Mouse (Mus musculus) forebrain, embryonic 10.5 days (tissue): Measurements from ENCODE around the gene Ifrd2. TPM values are rescaled to one million over a fixed set of nuclear protein-coding genes. Genes with fewer than 3 reads are reported as not detected.
A peak's percentile ranks its signal among the peaks of the same experiment; 100 is the strongest.
"Not testable (repeated sequence)": the region's sequence is repeated elsewhere in the genome, so short reads cannot be mapped to it uniquely, and the experiment has no call there.

ENCODE experiments used
- DNase-seq: peaks from one replicate; pipeline ENCODE4 v3.0.0-alpha.2; 2017; ENCODE audit warnings: low spot score; ENCODE audit errors: extremely low spot score
- H3K27ac ChIP-seq: fragments of 300-500 bp; sonication (generic); 2 replicates; pipeline ENCODE4 v1.5.1; 2016; ENCODE audit warnings: mild to moderate bottlenecking
- H3K27me3 ChIP-seq: fragments of 300-500 bp; sonication (generic); 2 replicates; pipeline ENCODE4 v1.6.1; 2016; ENCODE audit warnings: mild to moderate bottlenecking; ENCODE audit not compliant: poor library complexity, severe bottlenecking
- H3K36me3 ChIP-seq: fragments of 300-500 bp; sonication (generic); replicated peaks from 2 replicates; pipeline ENCODE4 v1.6.1; 2016; ENCODE audit warnings: mild to moderate bottlenecking, moderate library complexity
- H3K4me1 ChIP-seq: fragments of 300-500 bp; sonication (generic); 2 replicates; pipeline ENCODE4 v1.6.1; 2016
- H3K4me3 ChIP-seq: fragments of 300-500 bp; sonication (generic); 2 replicates; pipeline ENCODE4 v1.5.1; 2016; ENCODE audit warnings: mild to moderate bottlenecking, moderate library complexity
- H3K9me3 ChIP-seq: fragments of 300-500 bp; sonication (generic); 2 replicates; pipeline ENCODE4 v1.6.1; 2016; ENCODE audit warnings: mild to moderate bottlenecking, moderate library complexity
- WGBS: fragments of 180-500 bp; shearing (Covaris S2); methylation state at CpG from one replicate; pipeline ENCODE4 v1.1.7; 2016; 5-methylcytosine and 5-hydroxymethylcytosine counted together
- polyA plus RNA-seq: library from polyadenylated mRNA; unstranded; fragments of >200 nt; fragmentation: Nextera tagmentation; extraction: Ambion mirVana; gene quantifications from 2 replicates; pipeline ENCODE4 v1.2.1, GENCODE M21; 2016

The Ifrd2 gene
- polyA plus RNA-seq, 1 experiment from 2014 or later: 58.6 TPM

DNA sequence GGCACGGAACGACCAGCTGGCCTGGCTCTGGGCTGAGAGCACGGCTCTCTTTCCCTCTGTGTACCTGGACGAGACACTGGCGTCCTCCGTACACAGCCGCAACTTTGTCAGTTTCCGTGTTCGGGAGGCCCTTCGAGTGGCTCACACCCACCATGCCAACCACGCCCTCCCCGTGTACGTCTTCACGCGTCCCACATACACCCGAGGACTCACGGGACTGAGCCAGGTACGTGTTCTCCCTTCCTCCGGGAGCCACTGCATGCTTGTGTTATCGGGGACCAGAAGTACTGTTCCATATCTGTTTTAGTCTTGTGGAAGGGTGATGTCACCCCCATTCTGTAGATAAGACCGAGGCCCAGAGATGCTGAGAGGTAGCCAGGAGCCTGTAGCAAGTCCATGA lies 16.6 kb upstream of the Ifrd2 start:
- Histone ChIP-seq H3K4me3 (peak overlapping the region; percentile 93), H3K9me3 (peaks cover 3% of the 10 kb centered on the region; the same call in 1 of the 2 replicates), H3K4me1 (peaks cover 61% of the 10 kb centered on the region), H3K36me3 (peaks cover 64% of the 10 kb centered on the region), H3K27me3 (no peaks in the 10 kb centered on the region), H3K27ac (peak overlapping the region; percentile 94)
- no peak for DNase-seq
- 94% methylated on average over 21 of the region's 21 CpGs for WGBS

DNA sequence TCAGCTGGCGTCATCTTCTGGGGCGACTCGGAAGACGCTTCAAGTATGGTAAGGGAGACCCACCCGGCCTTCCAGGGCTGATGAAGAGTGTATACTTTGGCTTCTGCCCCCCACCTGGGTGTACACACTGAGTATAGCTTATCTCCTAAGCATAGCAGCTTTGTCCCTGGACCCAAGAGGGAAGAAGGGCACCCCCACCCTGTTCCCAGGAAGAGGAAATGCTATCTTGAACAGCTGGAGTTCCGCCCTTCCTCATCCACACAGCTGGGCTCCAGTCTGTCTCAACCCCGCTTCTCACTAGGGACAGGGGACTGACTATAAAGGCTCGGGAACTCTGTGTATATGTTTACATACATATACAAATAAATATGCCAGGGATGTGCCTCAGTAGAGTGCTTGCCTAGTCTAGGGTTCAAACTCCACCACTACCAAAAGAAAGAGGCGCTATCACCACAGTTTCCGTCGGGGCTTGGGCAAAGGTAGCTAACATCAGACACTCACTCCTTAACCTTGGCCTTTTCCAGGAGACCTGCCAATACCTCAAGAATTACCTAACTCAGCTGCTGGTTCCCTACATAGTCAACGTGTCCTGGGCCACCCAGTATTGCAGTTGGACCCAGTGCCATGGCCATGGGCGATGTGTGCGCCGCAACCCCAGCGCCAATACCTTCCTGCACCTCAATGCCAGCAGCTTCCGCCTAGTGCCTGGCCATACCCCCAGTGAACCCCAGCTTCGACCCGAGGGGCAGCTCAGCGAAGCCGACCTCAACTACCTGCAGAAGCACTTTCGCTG lies 15.7 kb upstream of the Ifrd2 start:
- Histone ChIP-seq H3K27ac (no peak overlapping the region), H3K36me3 (peaks cover 57% of the 10 kb centered on the region), H3K4me3 (peak overlapping the region; percentile 93), H3K9me3 (peaks cover 3% of the 10 kb centered on the region; the same call in 1 of the 2 replicates), H3K4me1 (peaks cover 61% of the 10 kb centered on the region), H3K27me3 (no peaks in the 10 kb centered on the region)
- 93% methylated on average over 22 of the region's 22 CpGs for WGBS
- no peak for DNase-seq

DNA sequence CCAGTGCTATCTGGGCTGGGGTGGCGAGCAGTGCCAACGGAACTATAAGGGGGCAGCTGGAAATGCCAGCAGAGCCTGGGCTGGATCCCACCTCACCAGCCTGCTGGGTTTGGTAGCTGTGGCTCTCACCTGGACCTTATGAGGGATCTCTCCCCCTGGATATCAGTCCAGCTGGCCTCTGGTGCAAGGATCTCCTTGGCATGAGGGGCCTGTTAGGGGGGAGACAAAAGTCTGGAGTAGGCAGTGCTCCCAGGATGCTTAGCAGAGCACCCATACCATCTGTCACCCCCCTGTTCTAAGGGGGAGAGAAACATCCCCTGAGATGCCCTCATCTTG lies 15.1 kb upstream of the Ifrd2 start:
- Histone ChIP-seq H3K27ac (no peak overlapping the region), H3K4me1 (peaks cover 61% of the 10 kb centered on the region), H3K4me3 (no peak overlapping the region)

DNA sequence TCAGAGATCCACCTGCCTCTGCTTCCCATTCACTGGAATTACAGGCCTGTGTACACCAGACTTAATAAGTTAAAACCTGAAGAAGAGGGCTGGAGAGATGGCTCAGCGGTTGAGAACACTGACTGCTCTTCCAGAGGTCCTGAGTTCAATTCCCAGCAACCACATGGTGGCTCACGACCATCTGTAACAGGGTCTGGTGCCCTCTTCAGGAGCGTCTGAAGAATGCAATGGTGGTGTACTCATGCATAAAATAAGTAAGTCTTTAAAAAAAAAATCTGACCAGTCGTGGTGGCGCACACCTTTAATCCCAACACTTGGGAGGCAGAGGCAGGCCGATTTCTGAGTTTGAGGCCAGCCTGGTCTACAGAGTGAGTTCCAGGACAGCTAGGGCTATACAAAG lies 13.7 kb upstream of the Ifrd2 start:
- Histone ChIP-seq H3K36me3 (peaks cover 56% of the 10 kb centered on the region), H3K4me1 (peaks cover 62% of the 10 kb centered on the region)
- not testable (repeated sequence) for H3K9me3 ChIP-seq, H3K4me3 ChIP-seq, DNase-seq, H3K27ac ChIP-seq, H3K27me3 ChIP-seq
- 80% methylated on average over 6 of the region's 6 CpGs for WGBS

More for the DNA sequence above, 15.1 kb upstream of the Ifrd2 start:
- WGBS: 97% methylated on average over 2 of the region's 2 CpGs
- Histone ChIP-seq H3K9me3 (peaks cover 3% of the 10 kb centered on the region; the same call in 1 of the 2 replicates), H3K36me3 (peaks cover 56% of the 10 kb centered on the region), H3K27me3 (no peaks in the 10 kb centered on the region)
- no peak for DNase-seq

DNA sequence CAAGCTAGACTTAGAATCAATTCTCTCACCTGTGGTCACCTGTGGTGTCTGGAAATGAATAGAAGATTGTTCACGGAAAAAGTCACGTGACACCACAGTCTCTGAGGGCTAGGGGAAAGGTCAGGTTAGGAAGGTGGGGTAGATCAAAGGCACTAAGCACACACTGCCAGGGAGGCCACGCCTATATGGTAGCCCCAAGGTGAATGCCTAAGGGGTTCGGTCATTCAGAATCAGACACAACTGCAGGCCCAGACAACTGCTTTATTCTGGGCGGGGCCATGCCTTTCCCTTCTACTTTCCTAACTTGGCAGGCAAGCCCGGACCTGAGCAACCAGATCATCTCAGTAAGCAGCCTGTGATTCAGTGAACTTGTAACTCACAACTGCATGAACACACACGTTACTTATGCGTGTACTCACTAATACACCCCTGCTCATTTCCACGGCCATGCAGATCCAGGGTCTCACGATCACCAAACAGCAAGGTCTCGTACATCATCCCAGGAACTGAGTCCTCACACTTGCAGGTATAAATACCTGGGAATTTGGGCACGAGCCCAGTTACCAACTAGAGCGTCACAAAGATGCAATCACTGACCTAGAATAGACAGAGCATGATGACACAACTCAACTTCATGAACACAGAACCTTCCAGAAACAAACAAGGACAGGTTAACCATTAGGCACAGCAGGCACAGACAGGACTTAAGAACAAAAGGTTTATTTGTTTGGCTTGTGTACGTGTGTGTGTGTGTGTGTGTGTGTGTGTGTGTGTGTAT lies 11.7 kb upstream of the Ifrd2 start:
- DNase-seq: no peak
- H3K4me3 ChIP-seq: no peak overlapping the region
- H3K27ac ChIP-seq: peak overlapping the region; percentile 86
- 86% methylated on average over 14 of the region's 14 CpGs for WGBS
- H3K4me1 ChIP-seq: peaks cover 69% of the 10 kb centered on the region
- H3K27me3 ChIP-seq: no peaks in the 10 kb centered on the region
- H3K36me3 ChIP-seq: peaks cover 53% of the 10 kb centered on the region
- H3K9me3 ChIP-seq: peaks cover 3% of the 10 kb centered on the region; the same call in 1 of the 2 replicates

DNA sequence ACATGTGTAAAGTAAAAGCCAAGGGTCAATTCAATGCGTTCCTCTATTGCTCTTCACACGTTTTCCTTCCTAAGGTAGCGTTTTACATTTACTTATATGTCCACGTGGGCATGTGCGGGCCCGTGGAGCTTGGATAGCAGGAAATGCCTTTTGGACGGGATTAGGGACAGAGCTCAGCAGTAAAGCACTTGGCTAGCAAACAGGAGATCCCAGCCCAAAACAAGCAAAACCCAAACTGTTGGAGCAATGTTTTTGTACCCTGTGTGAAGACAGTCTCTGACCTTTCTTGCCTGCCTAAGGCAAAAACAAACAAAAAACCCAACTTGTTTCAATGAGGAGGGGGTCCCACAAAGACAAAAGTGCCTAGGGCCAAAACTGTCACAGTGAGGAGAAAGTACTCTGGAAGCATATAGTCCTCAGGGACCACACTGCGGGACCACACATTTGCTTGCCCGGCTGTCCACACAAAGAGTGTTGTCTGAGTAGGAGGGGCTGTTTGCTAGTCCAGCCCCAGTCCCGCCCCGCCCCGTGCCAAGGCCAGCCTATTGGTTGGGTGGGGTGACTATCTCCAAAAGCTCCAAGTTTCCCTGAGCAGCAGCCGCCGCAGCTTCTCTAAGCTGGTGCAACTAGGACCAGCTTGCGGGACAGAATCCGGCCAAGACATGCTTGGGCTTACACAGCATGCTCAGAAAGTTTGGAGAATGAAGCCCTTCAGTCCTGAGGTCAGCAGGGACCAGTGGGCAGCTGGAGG lies 10.9 kb upstream of the Ifrd2 start, which contains the start of gene Hyal1:
Hyal1 (plus strand) TSS at position 571 of the 751 bp plus-strand sequence.
- peak; percentile 87 for DNase-seq
- peaks cover 69% of the 10 kb centered on the region for H3K4me1 ChIP-seq
- H3K27me3 ChIP-seq: no peaks in the 10 kb centered on the region
- H3K36me3 ChIP-seq: peaks cover 45% of the 10 kb centered on the region
- H3K4me3 ChIP-seq: peak within 1 kb of the TSS; percentile 52
- WGBS: 27% methylated on average over 16 of the region's 16 CpGs
- H3K27ac ChIP-seq: peak within 1 kb of the TSS; percentile 86
- peaks cover 3% of the 10 kb centered on the region; the same call in 1 of the 2 replicates for H3K9me3 ChIP-seq

- WGBS: 94% methylated on average over 10 of the region's 10 CpGs
- H3K4me3 ChIP-seq: no peak overlapping the region
These were observed 9.6 kb upstream of the Ifrd2 start for GRCm38 (mm10) chr9:107577871-107578270.

GRCm38 (mm10) chr9:107578587-107578986 lies 8.9 kb upstream of the Ifrd2 start, which contains the start of gene Naa80:
Naa80 (plus strand) TSS chr9:107578887.
- Histone ChIP-seq H3K27me3 (no peaks in the 10 kb centered on the region), H3K4me3 (peak within 1 kb of the TSS; percentile 4; the same call in 1 of the 2 replicates), H3K9me3 (peaks cover 2% of the 10 kb centered on the region; the same call in 1 of the 2 replicates), H3K36me3 (peaks cover 36% of the 10 kb centered on the region), H3K27ac (peak within 1 kb of the TSS; percentile 92), H3K4me1 (peaks cover 69% of the 10 kb centered on the region)
- DNase-seq: no peak
- WGBS: 88% methylated on average over 3 of the region's 3 CpGs

More at GRCm38 (mm10) chr9:107577871-107578270, 9.6 kb upstream of the Ifrd2 start:
- no peak overlapping the region for H3K27ac ChIP-seq
- H3K4me1 ChIP-seq: peaks cover 69% of the 10 kb centered on the region
- H3K9me3 ChIP-seq: peaks cover 3% of the 10 kb centered on the region; the same call in 1 of the 2 replicates
- DNase-seq: no peak
- no peaks in the 10 kb centered on the region for H3K27me3 ChIP-seq
- H3K36me3 ChIP-seq: peaks cover 36% of the 10 kb centered on the region

DNA sequence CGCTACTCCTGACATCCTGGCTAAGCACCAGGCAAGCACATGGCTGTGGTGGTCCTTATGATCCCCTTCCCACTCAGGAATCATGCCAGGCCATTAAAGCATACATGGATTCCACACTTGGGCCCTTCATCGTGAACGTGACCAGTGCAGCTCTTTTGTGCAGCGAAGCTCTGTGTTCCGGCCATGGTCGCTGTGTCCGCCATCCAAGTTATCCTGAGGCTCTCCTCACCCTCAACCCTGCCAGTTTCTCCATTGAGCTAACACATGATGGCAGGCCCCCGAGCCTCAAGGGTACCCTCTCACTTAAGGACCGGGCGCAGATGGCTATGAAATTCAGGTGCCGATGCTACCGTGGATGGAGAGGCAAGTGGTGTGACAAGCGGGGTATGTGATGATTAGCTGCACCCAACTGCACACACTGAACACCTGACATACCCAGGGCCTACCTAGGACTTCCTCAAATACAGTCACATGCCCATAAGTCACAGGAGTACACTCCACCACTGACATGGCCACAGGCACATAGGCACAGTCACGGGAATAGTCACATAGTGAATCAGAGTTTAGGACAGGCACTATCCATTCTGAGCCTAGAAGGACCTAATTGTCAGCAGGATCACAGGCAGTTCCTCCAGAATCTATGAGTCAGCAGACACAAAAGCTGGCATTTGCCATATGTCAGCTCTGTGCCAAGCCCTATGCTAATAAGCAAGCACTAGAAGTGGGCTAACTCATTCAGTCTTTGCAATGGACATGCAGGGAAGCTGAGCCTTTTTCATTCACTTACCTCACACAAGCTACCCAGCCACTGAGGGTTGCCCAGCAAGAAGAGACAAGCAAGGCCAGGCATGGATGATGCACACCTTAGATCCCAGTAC lies 8.2 kb upstream of the Ifrd2 start:
- 96% methylated on average over 14 of the region's 14 CpGs for WGBS
- peak overlapping the region; percentile 4; the same call in 1 of the 2 replicates for H3K4me3 ChIP-seq
- DNase-seq: no peak
- no peaks in the 10 kb centered on the region for H3K27me3 ChIP-seq
- no peaks in the 10 kb centered on the region for H3K9me3 ChIP-seq
- H3K36me3 ChIP-seq: peaks cover 32% of the 10 kb centered on the region
- H3K27ac ChIP-seq: peak overlapping the region; percentile 92
- H3K4me1 ChIP-seq: peaks cover 69% of the 10 kb centered on the region

- H3K27ac ChIP-seq: peak within 1 kb of the TSS; percentile 92
- H3K36me3 ChIP-seq: peaks cover 19% of the 10 kb centered on the region
- peak within 1 kb of the TSS; percentile 69 for H3K4me3 ChIP-seq
- H3K27me3 ChIP-seq: no peaks in the 10 kb centered on the region
- DNase-seq: peak; percentile 82
- H3K9me3 ChIP-seq: no peaks in the 10 kb centered on the region
- under 1% methylated on average over 32 of the region's 32 CpGs for WGBS
- peaks cover 66% of the 10 kb centered on the region for H3K4me1 ChIP-seq
These were observed 6.7 kb upstream of the Ifrd2 start, which contains the start of gene Hyal3 for GRCm38 (mm10) chr9:107580501-107581317. Hyal3 (plus strand) TSS chr9:107580818.

GRCm38 (mm10) chr9:107581584-107581983 lies 5.9 kb upstream of the Ifrd2 start:
- H3K4me1 ChIP-seq: peaks cover 59% of the 10 kb centered on the region
- H3K4me3 ChIP-seq: peak overlapping the region; percentile 69
- WGBS: 80% methylated on average over 4 of the region's 4 CpGs
- DNase-seq: no peak
- peak overlapping the region; percentile 92 for H3K27ac ChIP-seq
- H3K27me3 ChIP-seq: no peaks in the 10 kb centered on the region
- peaks cover 19% of the 10 kb centered on the region for H3K36me3 ChIP-seq
- no peaks in the 10 kb centered on the region for H3K9me3 ChIP-seq
